Mouse (Mus musculus) embryonic facial prominence, embryonic 11.5 days (tissue): Measurements from ENCODE around the gene Gm5930. TPM values are rescaled to one million over a fixed set of nuclear protein-coding genes. Genes with fewer than 3 reads are reported as not detected.

Experiments used
- polyA plus RNA-seq: library from polyadenylated mRNA; unstranded; fragments of >200 nt; fragmentation: Nextera tagmentation; extraction: Ambion mirVana; gene quantifications from 2 replicates; pipeline ENCODE4 v1.2.1, GENCODE M21; 2014

The Gm5930 gene
- polyA plus RNA-seq, 1 experiment from 2014 or later = not detected

Other genes starting within 250 kb of the Gm5930 start
- not detected in 2 replicates for gene Ear2, start 235.9 kb downstream of the Gm5930 start, polyA plus RNA-seq
- gene Gm3327, start 214.7 kb downstream of the Gm5930 start, polyA plus RNA-seq = not detected in 2 replicates
- not detected in 2 replicates for gene Gm8212, start 140.9 kb downstream of the Gm5930 start, polyA plus RNA-seq
- gene 4930503E14Rik, start 125.3 kb downstream of the Gm5930 start, polyA plus RNA-seq = 0.15 TPM in 1 of 2 replicates, not detected in the other
- gene Gm8220, start 53.0 kb downstream of the Gm5930 start, polyA plus RNA-seq = not detected in 2 replicates
- gene Gm8229, start 26.8 kb upstream of the Gm5930 start, polyA plus RNA-seq = not detected in 2 replicates
- gene Gm3371, start 72.1 kb upstream of the Gm5930 start, polyA plus RNA-seq = not detected in 2 replicates
- not detected in 2 replicates for gene Gm8232, start 95.1 kb upstream of the Gm5930 start, polyA plus RNA-seq
- gene BC061237, start 153.9 kb upstream of the Gm5930 start, polyA plus RNA-seq = not detected in 2 replicates
- not detected in 2 replicates for gene Gm17093, start 179.7 kb upstream of the Gm5930 start, polyA plus RNA-seq
- gene Gm8247, start 244.6 kb upstream of the Gm5930 start, polyA plus RNA-seq = not detected in 2 replicates